Mouse (Mus musculus) embryonic facial prominence, embryonic 15.5 days (tissue): ENCODE results near the gene Stxbp4. TPM values are rescaled to one million over a fixed set of nuclear protein-coding genes. Genes with fewer than 3 reads are reported as not detected.
A peak's percentile ranks its signal among the peaks of the same experiment; 100 is the strongest.

Source experiments
- ATAC-seq: fragments of 200-750 bp; cut with Nextera tagmentation; 2 replicates; pipeline ENCODE4 v1.8.0; 2017; ENCODE audit warnings: low read depth, moderate TSS enrichment; ENCODE audit not compliant: insufficient number of reproducible peaks, low FRiP score, low TSS enrichment
- H3K27ac ChIP-seq: fragments of 300-500 bp; sonication (generic); replicated peaks from 2 replicates; pipeline ENCODE4 v1.5.1; 2015; ENCODE audit warnings: mild to moderate bottlenecking, inconsistent platforms
- H3K27me3 ChIP-seq: fragments of 300-500 bp; sonication (generic); 2 replicates; pipeline ENCODE4 v1.6.1; 2015; ENCODE audit warnings: inconsistent platforms
- H3K36me3 ChIP-seq: fragments of 300-500 bp; sonication (generic); 2 replicates; pipeline ENCODE4 v1.6.1; 2015; ENCODE audit warnings: mild to moderate bottlenecking, inconsistent platforms
- H3K4me1 ChIP-seq: fragments of 300-500 bp; sonication (generic); 2 replicates; pipeline ENCODE4 v1.6.1; 2015; ENCODE audit warnings: inconsistent platforms
- H3K4me2 ChIP-seq: fragments of 300-500 bp; sonication (generic); replicated peaks from 2 replicates; pipeline ENCODE4 v1.6.1; 2015; ENCODE audit warnings: mild to moderate bottlenecking, inconsistent platforms
- H3K4me3 ChIP-seq: fragments of 300-500 bp; sonication (generic); replicated peaks from 2 replicates; pipeline ENCODE4 v1.5.1; 2015; ENCODE audit warnings: mild to moderate bottlenecking, inconsistent platforms
- H3K9ac ChIP-seq: fragments of 300-500 bp; sonication (generic); 2 replicates; pipeline ENCODE4 v1.6.1; 2015; ENCODE audit warnings: inconsistent platforms
- H3K9me3 ChIP-seq: fragments of 300-500 bp; sonication (generic); replicated peaks from 2 replicates; pipeline ENCODE4 v1.6.1; 2016; ENCODE audit warnings: inconsistent platforms
- whole genome bisulfite sequencing: fragments of 180-500 bp; shearing (Covaris S2); methylation state at CpG from one replicate; pipeline ENCODE4 v1.1.7; 2015; 5-methylcytosine and 5-hydroxymethylcytosine counted together
- polyA plus RNA-seq: library from polyadenylated mRNA; unstranded; fragments of >200 nt; fragmentation: Nextera tagmentation; extraction: Ambion mirVana; gene quantifications from 2 replicates; pipeline ENCODE4 v1.2.1, GENCODE M21; 2015

The Stxbp4 gene
- polyA plus RNA-seq, 1 experiment from 2014 or later: 26.7 TPM

GRCm38 (mm10) chr11:90552303-90553201, 85.3 kb downstream of the Stxbp4 start:
- Histone ChIP-seq H3K4me3 (no peak overlapping the region), H3K36me3 (no peaks in the 10 kb centered on the region), H3K9me3 (no peaks in the 10 kb centered on the region), H3K4me2 (no peak overlapping the region), H3K27ac (no peak overlapping the region), H3K4me1 (no peaks in the 10 kb centered on the region), H3K27me3 (no peaks in the 10 kb centered on the region), H3K9ac (no peak overlapping the region)
- WGBS: 75% methylated on average over 18 of the region's 18 CpGs
- ATAC-seq: no peak

- 33% methylated on average over 13 of the region's 13 CpGs for WGBS
- H3K9me3 ChIP-seq: no peaks in the 10 kb centered on the region
- ATAC-seq: no peak
- no peak overlapping the region for H3K9ac ChIP-seq
- H3K27me3 ChIP-seq: no peaks in the 10 kb centered on the region
- no peak overlapping the region for H3K4me2 ChIP-seq
- no peak overlapping the region for H3K27ac ChIP-seq
- H3K4me1 ChIP-seq: no peaks in the 10 kb centered on the region
- H3K4me3 ChIP-seq: no peak overlapping the region
- peaks cover 5% of the 10 kb centered on the region; the same call in 1 of the 2 replicates for H3K36me3 ChIP-seq
Observed at GRCm38 (mm10) chr11:90548560-90548959, 89.3 kb downstream of the Stxbp4 start.

- ATAC-seq: no peak
- Histone ChIP-seq H3K4me2 (no peak overlapping the region), H3K27me3 (no peaks in the 10 kb centered on the region), H3K9ac (no peak overlapping the region), H3K4me3 (no peak overlapping the region), H3K4me1 (no peaks in the 10 kb centered on the region), H3K36me3 (peaks cover 11% of the 10 kb centered on the region), H3K9me3 (no peaks in the 10 kb centered on the region), H3K27ac (no peak overlapping the region)
- 94% methylated on average over 7 of the region's 7 CpGs for WGBS
Observed at GRCm38 (mm10) chr11:90538636-90539263, 99.1 kb downstream of the Stxbp4 start.

GRCm38 (mm10) chr11:90525311-90525710, 112.6 kb downstream of the Stxbp4 start:
- H3K4me3 ChIP-seq: no peak overlapping the region
- H3K4me2 ChIP-seq: no peak overlapping the region
- H3K27ac ChIP-seq: no peak overlapping the region
- H3K9ac ChIP-seq: no peak overlapping the region
- H3K36me3 ChIP-seq: no peaks in the 10 kb centered on the region; the same call in 1 of the 2 replicates
- ATAC-seq: no peak
- H3K27me3 ChIP-seq: no peaks in the 10 kb centered on the region
- H3K9me3 ChIP-seq: no peaks in the 10 kb centered on the region
- 84% methylated on average over 2 of the region's 2 CpGs for WGBS
- no peaks in the 10 kb centered on the region for H3K4me1 ChIP-seq

- ATAC-seq: no peak
- no peak overlapping the region for H3K4me3 ChIP-seq
- H3K4me2 ChIP-seq: no peak overlapping the region
- H3K9ac ChIP-seq: no peak overlapping the region
- H3K27me3 ChIP-seq: no peaks in the 10 kb centered on the region
- H3K4me1 ChIP-seq: no peaks in the 10 kb centered on the region
- H3K27ac ChIP-seq: no peak overlapping the region
- H3K36me3 ChIP-seq: peaks cover 16% of the 10 kb centered on the region; the same call in 1 of the 2 replicates
- WGBS: 51% methylated on average over 8 of the region's 8 CpGs
- H3K9me3 ChIP-seq: no peaks in the 10 kb centered on the region
Observed at GRCm38 (mm10) chr11:90521040-90521439, 116.8 kb downstream of the Stxbp4 start.

- no peak for ATAC-seq
- Histone ChIP-seq H3K36me3 (peaks cover 17% of the 10 kb centered on the region; the same call in 1 of the 2 replicates), H3K27me3 (no peaks in the 10 kb centered on the region), H3K4me1 (no peaks in the 10 kb centered on the region), H3K27ac (no peak overlapping the region), H3K9me3 (no peaks in the 10 kb centered on the region), H3K9ac (no peak overlapping the region), H3K4me3 (no peak overlapping the region), H3K4me2 (no peak overlapping the region)
- 76% methylated on average over 1 of the region's 1 CpGs for WGBS
Observed at GRCm38 (mm10) chr11:90517750-90518149, 120.1 kb downstream of the Stxbp4 start.

GRCm38 (mm10) chr11:90512538-90513219, 125.2 kb downstream of the Stxbp4 start:
- Histone ChIP-seq H3K27ac (no peak overlapping the region), H3K4me1 (no peaks in the 10 kb centered on the region), H3K9me3 (no peaks in the 10 kb centered on the region), H3K9ac (no peak overlapping the region), H3K4me2 (no peak overlapping the region), H3K27me3 (no peaks in the 10 kb centered on the region), H3K4me3 (no peak overlapping the region), H3K36me3 (peaks cover 8% of the 10 kb centered on the region; the same call in 1 of the 2 replicates)
- 69% methylated on average over 5 of the region's 5 CpGs for WGBS
- ATAC-seq: no peak

- Histone ChIP-seq H3K27ac (no peak overlapping the region), H3K4me2 (no peak overlapping the region), H3K4me1 (no peaks in the 10 kb centered on the region), H3K27me3 (no peaks in the 10 kb centered on the region), H3K9me3 (no peaks in the 10 kb centered on the region), H3K4me3 (no peak overlapping the region), H3K9ac (no peak overlapping the region), H3K36me3 (0 out of 2 replicates have a peak, but pooled peaks cover 2% of the 10 kb centered on the region)
- WGBS: 70% methylated on average over 4 of the region's 4 CpGs
- no peak for ATAC-seq
Observed at GRCm38 (mm10) chr11:90501846-90502245, 136.0 kb downstream of the Stxbp4 start.

GRCm38 (mm10) chr11:90499918-90500317, 138.0 kb downstream of the Stxbp4 start:
- H3K4me3 ChIP-seq: no peak overlapping the region
- H3K4me1 ChIP-seq: 0 out of 2 replicates have a peak, but pooled peaks cover 2% of the 10 kb centered on the region
- H3K27me3 ChIP-seq: no peaks in the 10 kb centered on the region
- H3K27ac ChIP-seq: no peak overlapping the region
- no peak overlapping the region for H3K9ac ChIP-seq
- 94% methylated on average over 6 of the region's 6 CpGs for WGBS
- no peak for ATAC-seq
- H3K4me2 ChIP-seq: no peak overlapping the region
- no peaks in the 10 kb centered on the region for H3K36me3 ChIP-seq
- H3K9me3 ChIP-seq: no peaks in the 10 kb centered on the region

- Histone ChIP-seq H3K9ac (no peak overlapping the region), H3K4me3 (no peak overlapping the region), H3K36me3 (peaks cover 3% of the 10 kb centered on the region; the same call in 1 of the 2 replicates), H3K4me1 (0 out of 2 replicates have a peak, but pooled peaks cover 2% of the 10 kb centered on the region), H3K27ac (no peak overlapping the region), H3K4me2 (no peak overlapping the region), H3K9me3 (no peaks in the 10 kb centered on the region), H3K27me3 (no peaks in the 10 kb centered on the region)
- 62% methylated on average over 5 of the region's 5 CpGs for WGBS
- no peak for ATAC-seq
Observed at GRCm38 (mm10) chr11:90498461-90498860, 139.4 kb downstream of the Stxbp4 start.

GRCm38 (mm10) chr11:90494981-90495380, 142.9 kb downstream of the Stxbp4 start:
- Histone ChIP-seq H3K36me3 (peaks cover 10% of the 10 kb centered on the region; the same call in 1 of the 2 replicates), H3K4me1 (0 out of 2 replicates have a peak, but pooled peaks cover 2% of the 10 kb centered on the region), H3K9ac (no peak overlapping the region), H3K4me2 (no peak overlapping the region), H3K27me3 (no peaks in the 10 kb centered on the region), H3K4me3 (no peak overlapping the region), H3K9me3 (no peaks in the 10 kb centered on the region), H3K27ac (0 out of 2 replicates have a peak overlapping the region, but pooled peaks have one; percentile 23)
- 37% methylated on average over 1 of the region's 1 CpGs for WGBS
- no peak for ATAC-seq
